8 mouse cellular contexts compared by ENCODE assay signal in the genomic region with DNA sequence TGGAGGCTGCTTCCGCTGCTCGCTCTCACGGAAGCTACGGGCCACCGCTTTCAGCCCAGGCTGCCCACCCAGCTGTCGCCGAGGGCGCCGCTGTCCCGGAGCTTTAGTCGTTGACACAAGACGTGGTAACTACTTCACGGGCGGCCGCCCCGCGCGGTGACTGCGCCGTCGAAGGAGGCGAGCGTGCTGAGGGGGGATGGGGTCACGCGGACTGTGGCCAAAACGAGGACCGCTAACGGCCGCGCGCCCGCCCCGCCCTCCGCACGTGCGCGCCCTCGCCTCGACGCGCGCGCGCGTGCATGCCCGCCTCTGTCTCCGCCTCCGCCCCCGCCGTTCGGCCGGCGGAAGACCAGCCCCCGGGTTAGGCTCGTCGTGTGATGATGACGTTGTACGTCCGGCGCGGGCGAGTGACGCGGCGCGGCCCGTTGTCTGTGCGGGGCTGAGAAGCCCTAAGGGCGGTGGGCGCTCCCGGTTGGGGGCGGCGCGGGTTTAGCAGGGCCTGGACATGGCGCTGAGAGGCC. TPM values are rescaled to one million over a fixed set of nuclear protein-coding genes. Genes with fewer than 3 reads are reported as not detected.
DNase-seq lines count a peak whose midpoint lies in the region; ATAC-seq and TF ChIP-seq lines count a peak whose summit lies in the region.

Gene Phf7 (minus strand): TSS at position 234 of the 521 bp plus-strand sequence.
Gene Bap1 (plus strand): TSS at position 367 of the 521 bp plus-strand sequence.

- peaks cover 26% of the 10 kb centered on the region for H3K4me1 ChIP-seq in embryonic facial prominence, embryonic 10.5 days
- H3K4me1 ChIP-seq in intestine, postnatal 0 days (replicated peaks; ENCODE audit: control insufficient read depth, insufficient read depth, low read length) = no peaks in the 10 kb centered on the region
- H3K4me1 ChIP-seq in midbrain, embryonic 11.5 days (ENCODE audit: control insufficient read depth, insufficient read depth, low read length) = peaks cover 11% of the 10 kb centered on the region; the same call in 1 of the 2 replicates

- under 1% methylated on average over 75 of the region's 75 CpGs for WGBS in embryonic facial prominence, embryonic 10.5 days
- under 1% methylated on average over 75 of the region's 75 CpGs for WGBS in intestine, postnatal 0 days
- under 1% methylated on average over 75 of the region's 75 CpGs for WGBS in midbrain, embryonic 11.5 days

- ATAC-seq in granulocyte monocyte progenitor cell, adult 5-6 weeks (replicated peaks; ENCODE audit: poor library complexity, severe bottlenecking) = peak; percentile 91
- ATAC-seq in intestine, postnatal 0 days = peak; percentile 95
- ATAC-seq in midbrain, embryonic 11.5 days (ENCODE audit: low FRiP score) = peak; percentile 94

- H3K27me3 ChIP-seq in embryonic facial prominence, embryonic 10.5 days (replicated peaks; ENCODE audit: low read depth, poor library complexity, severe bottlenecking) = no peaks in the 10 kb centered on the region
- no peaks in the 10 kb centered on the region for H3K27me3 ChIP-seq in intestine, postnatal 0 days (replicated peaks; ENCODE audit: control insufficient read depth, insufficient read depth, low read length)
- no peaks in the 10 kb centered on the region for H3K27me3 ChIP-seq in midbrain, embryonic 11.5 days (ENCODE audit: control insufficient read depth, insufficient read depth, low read length)

- peak within 1 kb of the TSS; percentile 97 for H3K27ac ChIP-seq in embryonic facial prominence, embryonic 10.5 days (replicated peaks)
- peak within 1 kb of the TSS; percentile 85 for H3K27ac ChIP-seq in intestine, postnatal 0 days (ENCODE audit: low read depth, low read length)
- peak within 1 kb of the TSS; percentile 71 for H3K27ac ChIP-seq in midbrain, embryonic 11.5 days (ENCODE audit: low read depth, low read length)

- peak within 1 kb of the TSS; percentile 85 for H3K9ac ChIP-seq in intestine, postnatal 0 days (ENCODE audit: low read depth, low read length)
- peak within 1 kb of the TSS; percentile 96 for H3K9ac ChIP-seq in midbrain, embryonic 11.5 days (ENCODE audit: low read length)

- peak within 1 kb of the TSS; percentile 81 for H3K4me2 ChIP-seq in intestine, postnatal 0 days (replicated peaks; ENCODE audit: low read depth)
- peak within 1 kb of the TSS; percentile 91 for H3K4me2 ChIP-seq in midbrain, embryonic 11.5 days

- peak; percentile 24 for TF ChIP-seq CTCF in intestine, postnatal 0 days (IDR thresholded peaks at IDR 0.05; ENCODE audit: low read depth)

- intact Hi-C loops in left cerebral cortex, postnatal 4 days (cut with DNase I) = no loop called here

- peaks cover 37% of the 10 kb centered on the region for H3K36me3 ChIP-seq in embryonic facial prominence, embryonic 10.5 days (replicated peaks)
- H3K36me3 ChIP-seq in intestine, postnatal 0 days (ENCODE audit: control insufficient read depth, insufficient read depth) = peaks cover 30% of the 10 kb centered on the region
- H3K36me3 ChIP-seq in midbrain, embryonic 11.5 days (ENCODE audit: control insufficient read depth, insufficient read depth, low read length) = peaks cover 19% of the 10 kb centered on the region

- H3K4me3 ChIP-seq in embryonic facial prominence, embryonic 10.5 days = peak within 1 kb of the TSS; percentile 88
- peak within 1 kb of the TSS; percentile 71 for H3K4me3 ChIP-seq in intestine, postnatal 0 days (ENCODE audit: low read depth, low read length)
- peak within 1 kb of the TSS; percentile 98 for H3K4me3 ChIP-seq in midbrain, embryonic 11.5 days (ENCODE audit: low read depth, low read length)

- H3K9me3 ChIP-seq in embryonic facial prominence, embryonic 10.5 days = no peaks in the 10 kb centered on the region
- H3K9me3 ChIP-seq in intestine, postnatal 0 days (ENCODE audit: control insufficient read depth) = no peaks in the 10 kb centered on the region
- H3K9me3 ChIP-seq in midbrain, embryonic 11.5 days (ENCODE audit: control insufficient read depth, low read length) = no peaks in the 10 kb centered on the region

- peak; percentile 98 for DNase-seq in adrenal gland, postnatal 14 days
- peak; percentile 98 for DNase-seq in embryonic facial prominence, embryonic 10.5 days (ENCODE audit: low spot score)
- DNase-seq in left cerebral cortex, postnatal 4 days = peak; percentile 97
- DNase-seq in midbrain, embryonic 11.5 days (ENCODE audit: low spot score, missing footprints) = peak; percentile 100
- DNase-seq in right cerebral cortex, postnatal 4 days = peak; percentile 97
- peak; percentile 94 for DNase-seq in yolk sac, embryonic 10.5 days (ENCODE audit: low spot score)

RNA-seq across cellular contexts. Expression of gene Phf7, which starts in this region (rescaled TPM):
- 6.8 and 9.6 TPM in 2 replicates for total RNA-seq in adrenal gland, postnatal 14 days (2021)
- 12.0 and 12.8 TPM in 2 replicates for polyA plus RNA-seq in embryonic facial prominence, embryonic 10.5 days (2016; fragmentation: Nextera tagmentation; extraction: Ambion mirVana)
- 13.9 and 15.2 TPM in 2 replicates for total RNA-seq in granulocyte monocyte progenitor cell, adult 5-6 weeks (2014; fragmentation: Nextera tagmentation)
- 14.8 and 17.4 TPM in 2 replicates for total RNA-seq in granulocyte monocyte progenitor cell, adult 5-6 weeks (2017)
- polyA plus RNA-seq in intestine, postnatal 0 days (2015; fragmentation: Nextera tagmentation; extraction: Ambion mirVana) = 8.6 and 10.3 TPM in 2 replicates
- total RNA-seq in left cerebral cortex, postnatal 4 days (2021) = 1 to 10 TPM; 5.3 to 5.8 TPM
- polyA plus RNA-seq in midbrain, embryonic 11.5 days (2014; fragmentation: Nextera tagmentation; extraction: Ambion mirVana) = 12.5 and 14.3 TPM in 2 replicates

RNA-seq across cellular contexts. Expression of gene Bap1, which starts in this region (rescaled TPM):
- 58.5 and 62.4 TPM in 2 replicates for total RNA-seq in adrenal gland, postnatal 14 days (2021)
- 139 and 144 TPM in 2 replicates for polyA plus RNA-seq in embryonic facial prominence, embryonic 10.5 days (2016; fragmentation: Nextera tagmentation; extraction: Ambion mirVana)
- 29.9 and 40.9 TPM in 2 replicates for total RNA-seq in granulocyte monocyte progenitor cell, adult 5-6 weeks (2014; fragmentation: Nextera tagmentation)
- total RNA-seq in granulocyte monocyte progenitor cell, adult 5-6 weeks (2017) = 47.9 and 54.8 TPM in 2 replicates
- polyA plus RNA-seq in intestine, postnatal 0 days (2015; fragmentation: Nextera tagmentation; extraction: Ambion mirVana) = 20.7 and 22.4 TPM in 2 replicates
- total RNA-seq in left cerebral cortex, postnatal 4 days (2021) = 100 to 1,000 TPM; 112 to 123 TPM
- 95.7 and 95.9 TPM in 2 replicates for polyA plus RNA-seq in midbrain, embryonic 11.5 days (2014; fragmentation: Nextera tagmentation; extraction: Ambion mirVana)

Comparison
In these comparisons a context has a peak if more than half of its experiments do, and no peak if none do; other contexts are left out.
1. Peak in every context shown above with its lines: DNase-seq, ATAC-seq, H3K4me3 ChIP-seq and H3K27ac ChIP-seq.